Mouse (Mus musculus) embryonic fibroblast, embryonic 13.5 days (primary cell): ENCODE data around the gene Acsm1.

Experiments
- CTCF ChIP-seq: IDR thresholded peaks from 2 replicates; pipeline ENCODE4 v1.5.1; 2011; ENCODE audit warnings: mild to moderate bottlenecking, control low read depth, low read length, moderate library complexity, borderline replicate concordance; ENCODE audit not compliant: insufficient read depth
- POLR2A ChIP-seq: IDR thresholded peaks from 2 replicates; pipeline ENCODE4 v1.6.1; 2011; ENCODE audit warnings: low read depth, mild to moderate bottlenecking, control low read depth, low read length, moderate library complexity

- no peak for TF ChIP-seq CTCF
- TF ChIP-seq POLR2A: no peak
Measured at GRCm38 (mm10) chr7:119694926-119695325, 88.1 kb downstream of the Acsm1 start.
